Mouse (Mus musculus) brown adipose tissue, adult 24 weeks (tissue): ENCODE measurements around the gene Rdm1. TPM values are rescaled to one million over a fixed set of nuclear protein-coding genes. Genes with fewer than 3 reads are reported as not detected.
"Not testable (repeated sequence)": the region's sequence is repeated elsewhere in the genome, so short reads cannot be mapped to it uniquely, and the experiment has no call there.

Source experiments
- H3K27ac ChIP-seq: fragments of 200-500 bp; replicated peaks from 2 replicates; pipeline ENCODE4 v1.5.1; 2012; ENCODE audit warnings: low read depth, mild to moderate bottlenecking, low read length
- H3K4me1 ChIP-seq: fragments of 200-500 bp; 2 replicates; pipeline ENCODE4 v1.6.1; 2012; ENCODE audit warnings: low read length, mixed read lengths; ENCODE audit not compliant: control insufficient read depth, insufficient read depth, insufficient read length
- H3K4me3 ChIP-seq: fragments of 200-500 bp; 2 replicates; pipeline ENCODE4 v1.5.1; 2012; ENCODE audit warnings: low read depth, mild to moderate bottlenecking, low read length, moderate library complexity; ENCODE audit not compliant: insufficient read depth
- polyA plus RNA-seq: library from polyadenylated mRNA; stranded (reverse); fragments of >200 nt; gene quantifications from 2 replicates; pipeline ENCODE4 v1.2.4, GENCODE M21; 2012; ENCODE audit not compliant: missing spikeins, insufficient read depth, insufficient read length

Gene Rdm1
- polyA plus RNA-seq, 1 experiment, result 33.3 TPM

- no peak overlapping the region for H3K4me3 ChIP-seq
- H3K4me1 ChIP-seq, result no peaks in the 10 kb centered on the region
- no peak overlapping the region for H3K27ac ChIP-seq
Observed at GRCm38 (mm10) chr11:101635660-101636059, 8.7 kb downstream of the Rdm1 start.

- Histone ChIP-seq H3K4me3 (no peak overlapping the region), H3K4me1 (no peaks in the 10 kb centered on the region; the same call in none of the 2 replicates), H3K27ac (no peak overlapping the region)
Observed at GRCm38 (mm10) chr11:101639761-101640160, 12.8 kb downstream of the Rdm1 start.

DNA sequence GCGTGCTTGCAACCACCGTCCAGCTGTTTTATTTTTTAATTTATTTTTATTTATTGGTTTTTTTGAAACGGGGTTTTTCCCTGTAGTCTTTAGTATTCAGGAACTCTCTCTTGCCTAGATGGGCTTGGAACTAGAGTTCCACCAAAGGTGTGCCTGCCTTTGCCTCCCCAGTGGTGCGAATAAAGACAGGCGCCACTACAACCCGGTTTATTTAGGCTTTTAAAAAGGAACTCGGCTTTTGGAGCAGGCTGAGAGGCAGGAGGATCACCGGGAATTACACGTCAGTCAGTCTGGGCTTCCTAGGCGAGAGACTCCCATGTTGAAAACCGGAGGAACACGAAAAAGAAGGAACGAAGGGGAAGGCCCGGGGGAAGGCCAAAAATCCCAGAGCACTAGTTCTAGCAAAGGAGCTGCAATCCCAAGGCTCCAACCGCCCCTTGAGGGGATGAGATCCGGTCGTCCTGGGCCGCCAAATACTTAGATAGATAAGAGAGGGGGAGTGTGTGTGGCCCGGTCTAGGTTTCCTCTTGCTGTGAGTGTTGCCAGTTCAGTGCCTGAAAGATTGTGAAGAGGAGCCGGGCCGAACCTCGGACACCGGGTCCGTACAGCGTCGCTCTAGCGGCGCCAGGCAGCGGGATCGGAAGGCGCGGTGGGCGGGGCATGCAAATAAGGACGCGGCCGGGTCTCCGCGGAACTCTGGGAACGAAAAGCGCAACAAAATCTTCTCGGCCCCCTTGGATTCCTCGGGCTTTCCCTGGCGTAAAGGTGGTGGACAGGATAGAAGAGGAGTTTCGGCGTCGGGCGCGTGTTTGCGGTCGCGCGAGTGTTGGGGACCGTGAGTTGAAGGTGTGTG lies 14.1 kb downstream of the Rdm1 start:
- Histone ChIP-seq H3K4me3 (peak overlapping the region; percentile 70), H3K27ac (peak overlapping the region; percentile 95)
- H3K4me1 ChIP-seq, result not testable (repeated sequence)

GRCm38 (mm10) chr11:101641710-101642642 lies 15.0 kb downstream of the Rdm1 start:
- Histone ChIP-seq H3K27ac (peak overlapping the region; percentile 95), H3K4me3 (peak overlapping the region; percentile 70; the same call in 1 of the 2 replicates)
- not testable (repeated sequence) for H3K4me1 ChIP-seq

GRCm38 (mm10) chr11:101642931-101643330 lies 15.9 kb downstream of the Rdm1 start:
- Histone ChIP-seq H3K27ac (no peak overlapping the region), H3K4me3 (no peak overlapping the region), H3K4me1 (no peaks in the 10 kb centered on the region; the same call in none of the 2 replicates)

DNA sequence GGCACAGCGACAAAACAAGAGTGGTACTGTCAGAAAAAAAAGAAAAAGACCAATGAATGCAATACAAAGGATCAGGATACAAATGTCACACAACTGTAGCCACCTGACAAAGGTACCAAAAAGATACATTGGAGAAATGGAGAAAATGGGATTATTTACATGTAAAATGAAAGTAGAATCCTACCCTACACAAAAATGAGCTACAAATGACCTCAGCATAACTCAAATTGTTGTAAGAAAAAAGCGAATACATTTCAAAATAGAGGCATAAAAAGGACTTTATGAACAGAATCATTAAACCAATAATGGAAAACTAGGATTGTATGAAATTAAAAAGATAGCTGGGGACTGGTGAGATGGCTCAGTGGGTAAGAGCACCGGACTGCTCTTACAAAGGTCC lies 17.6 kb downstream of the Rdm1 start:
- no peak overlapping the region for H3K4me3 ChIP-seq
- H3K27ac ChIP-seq, result no peak overlapping the region
- no peaks in the 10 kb centered on the region; the same call in none of the 2 replicates for H3K4me1 ChIP-seq

DNA sequence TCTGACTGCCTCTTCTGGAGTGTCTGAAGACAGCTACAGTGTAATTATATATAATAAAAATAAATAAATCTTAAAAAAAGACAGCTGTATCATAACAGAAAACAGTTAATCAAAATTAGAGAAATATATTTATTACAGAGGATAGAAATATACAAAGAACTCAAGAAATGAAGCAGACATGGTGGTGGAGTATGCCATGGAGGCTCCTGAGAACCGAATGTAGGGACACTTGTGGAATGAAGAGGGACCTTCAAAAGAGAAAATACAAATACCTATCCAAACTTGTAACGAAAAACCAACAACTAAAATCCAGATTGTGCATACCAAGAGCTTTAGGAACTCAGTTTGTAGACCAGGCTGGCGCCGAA lies 18.0 kb downstream of the Rdm1 start:
- not testable (repeated sequence) for H3K4me3 ChIP-seq, H3K27ac ChIP-seq, H3K4me1 ChIP-seq

- Histone ChIP-seq H3K27ac (peak overlapping the region; percentile 93), H3K4me3 (peak overlapping the region; percentile 54)
- not testable (repeated sequence) for H3K4me1 ChIP-seq
Observed at GRCm38 (mm10) chr11:101645411-101646282, 18.7 kb downstream of the Rdm1 start.

GRCm38 (mm10) chr11:101646283-101646794 lies 19.3 kb downstream of the Rdm1 start:
- peak overlapping the region; percentile 61 for H3K27ac ChIP-seq
- H3K4me3 ChIP-seq, result peak overlapping the region; percentile 54
- H3K4me1 ChIP-seq, result not testable (repeated sequence)

DNA sequence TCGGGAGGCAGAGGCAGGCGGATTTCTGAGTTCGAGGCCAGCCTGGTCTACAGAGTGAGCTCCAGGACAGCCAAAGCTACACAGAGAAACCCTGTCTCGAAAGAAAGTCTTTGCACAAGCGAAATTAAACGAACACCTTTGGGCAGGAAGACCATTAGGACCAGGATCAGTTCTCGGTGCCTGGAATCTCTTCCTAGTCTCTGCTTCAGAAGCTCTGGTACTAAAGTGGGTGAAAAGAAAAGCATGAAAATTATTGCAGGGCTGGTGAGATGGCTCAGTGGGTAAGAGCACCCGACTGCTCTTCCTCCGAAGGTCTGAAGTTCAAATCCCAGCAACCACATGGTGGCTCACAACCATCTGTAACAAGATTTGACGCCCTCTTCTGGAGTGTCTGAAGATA lies 20.1 kb downstream of the Rdm1 start:
- not testable (repeated sequence) for H3K27ac ChIP-seq, H3K4me3 ChIP-seq, H3K4me1 ChIP-seq

GRCm38 (mm10) chr11:101656356-101656755 lies 29.4 kb downstream of the Rdm1 start:
- Histone ChIP-seq H3K4me3 (no peak overlapping the region), H3K27ac (no peak overlapping the region), H3K4me1 (no peaks in the 10 kb centered on the region)

- Histone ChIP-seq H3K27ac (peak overlapping the region; percentile 67), H3K4me3 (peak overlapping the region; percentile 61), H3K4me1 (no peaks in the 10 kb centered on the region)
Observed at GRCm38 (mm10) chr11:101657528-101657885, 30.5 kb downstream of the Rdm1 start.

DNA sequence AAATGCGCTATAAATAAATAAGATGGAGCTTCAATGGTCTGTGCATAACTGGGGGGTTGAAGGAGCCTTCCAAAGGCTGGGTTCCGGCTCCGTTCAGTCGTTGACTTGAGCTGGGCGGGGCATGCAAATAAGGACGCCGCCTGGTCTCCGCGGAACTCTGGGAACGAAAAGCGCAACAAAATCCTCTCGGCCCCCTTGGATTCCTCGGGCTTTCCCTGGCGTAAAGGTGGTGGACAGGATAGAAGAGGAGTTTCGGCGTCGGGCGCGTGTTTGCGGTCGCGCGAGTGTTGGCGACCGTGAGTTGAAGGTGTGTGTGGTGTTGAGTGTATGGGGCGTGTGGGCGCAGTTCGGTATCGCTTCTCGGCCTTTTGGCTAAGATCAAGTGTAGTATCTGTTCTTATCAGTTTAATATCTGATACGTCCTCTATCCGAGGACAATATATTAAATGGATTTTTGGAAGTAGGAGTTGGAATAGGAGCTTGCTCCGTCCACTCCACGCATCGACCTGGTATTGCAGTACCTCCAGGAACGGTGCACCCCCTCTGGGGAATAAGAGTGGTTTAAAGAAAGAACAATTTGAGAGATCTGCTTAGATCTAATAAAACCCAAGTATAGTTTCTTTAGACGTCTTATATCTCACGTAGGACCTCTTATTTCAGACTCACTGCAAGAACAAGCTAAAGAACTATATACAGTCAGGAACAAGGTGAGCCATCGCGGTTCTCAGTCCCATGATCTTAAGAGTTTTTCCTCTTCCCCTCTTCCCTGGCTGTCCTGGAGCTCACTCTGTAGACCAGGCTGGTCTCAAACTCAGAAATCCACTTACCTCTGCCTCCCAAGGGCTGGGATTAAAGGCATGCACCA lies 31.1 kb downstream of the Rdm1 start:
- Histone ChIP-seq H3K27ac (peak overlapping the region; percentile 98), H3K4me3 (peak overlapping the region; percentile 61)
- not testable (repeated sequence) for H3K4me1 ChIP-seq
